Mouse (Mus musculus) heart, embryonic 11.5 days (tissue): ENCODE measurements at regions not wholly inside any gene's neighbourhood (a gene's known extent, or its start where the extent isn't known, plus 50 kb on each side); places are given as distances from the start of the nearest gene placed in this dataset.

Experiments
- ATAC-seq: fragments of 200-750 bp; cut with Nextera tagmentation; replicated peaks from 2 replicates; pipeline ENCODE4 v1.8.0; 2017; ENCODE audit warnings: moderate library complexity; ENCODE audit not compliant: insufficient number of reproducible peaks, low FRiP score, low TSS enrichment
- H3K27ac ChIP-seq: fragments of 300-500 bp; sonication (generic); 2 replicates; pipeline ENCODE4 v1.5.1; 2014; ENCODE audit warnings: mild to moderate bottlenecking, low read depth, low read length
- H3K27me3 ChIP-seq: fragments of 300-500 bp; sonication (generic); 2 replicates; pipeline ENCODE4 v1.6.1; 2014; ENCODE audit warnings: mild to moderate bottlenecking, low read length, mixed read lengths; ENCODE audit not compliant: control insufficient read depth, insufficient read depth
- H3K36me3 ChIP-seq: fragments of 300-500 bp; sonication (generic); 2 replicates; pipeline ENCODE4 v1.6.1; 2014; ENCODE audit warnings: mild to moderate bottlenecking, low read length, moderate library complexity, mixed read lengths; ENCODE audit not compliant: control insufficient read depth, insufficient read depth
- H3K4me1 ChIP-seq: fragments of 300-500 bp; sonication (generic); 2 replicates; pipeline ENCODE4 v1.6.1; 2014; ENCODE audit warnings: low read length; ENCODE audit not compliant: control insufficient read depth, insufficient read depth
- H3K4me2 ChIP-seq: fragments of 300-500 bp; sonication (generic); 2 replicates; pipeline ENCODE4 v1.6.1; 2014; ENCODE audit warnings: mild to moderate bottlenecking, moderate library complexity
- H3K4me3 ChIP-seq: fragments of 300-500 bp; sonication (generic); 2 replicates; pipeline ENCODE4 v1.5.1; 2014; ENCODE audit warnings: low read depth, low read length
- H3K9ac ChIP-seq: fragments of 300-500 bp; sonication (generic); 2 replicates; pipeline ENCODE4 v1.6.1; 2014; ENCODE audit warnings: mild to moderate bottlenecking, low read depth, low read length, moderate library complexity
- H3K9me3 ChIP-seq: fragments of 300-500 bp; sonication (generic); replicated peaks from 2 replicates; pipeline ENCODE4 v1.6.1; 2016; ENCODE audit warnings: low read length; ENCODE audit not compliant: control insufficient read depth
- WGBS: fragments of 180-500 bp; shearing (Covaris S2); extraction: QIAGEN DNeasy Blood & Tissue Kit; methylation state at CpG from one replicate; pipeline ENCODE4 v1.1.7; 2014; ENCODE audit not compliant: insufficient replicate concordance; 5-methylcytosine and 5-hydroxymethylcytosine counted together

DNA sequence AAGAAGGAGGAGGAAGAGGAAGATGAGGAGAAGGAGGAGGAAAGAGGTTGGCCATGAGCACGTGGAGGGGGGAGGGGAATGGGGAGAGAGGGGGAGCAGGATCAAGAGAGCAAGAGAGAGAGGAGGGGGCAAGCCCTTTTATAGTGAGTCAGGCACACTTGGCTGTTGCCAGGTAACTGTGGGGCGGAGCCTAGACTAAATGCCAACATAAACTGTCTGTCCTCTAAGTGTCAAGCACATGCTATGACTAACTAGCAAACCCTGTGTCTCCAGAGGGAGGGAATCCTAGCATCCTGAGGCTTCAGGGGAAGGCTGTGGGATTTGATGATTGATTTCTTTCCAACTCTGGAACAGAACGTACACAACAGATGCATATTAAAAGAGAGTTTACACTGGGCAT, 223.2 kb downstream of the Gadd45g start:
- Histone ChIP-seq H3K36me3 (no peaks in the 10 kb centered on the region), H3K27ac (no peak overlapping the region), H3K4me2 (no peak overlapping the region), H3K4me3 (no peak overlapping the region), H3K27me3 (no peaks in the 10 kb centered on the region), H3K9ac (no peak overlapping the region), H3K4me1 (peaks cover 21% of the 10 kb centered on the region), H3K9me3 (no peaks in the 10 kb centered on the region)
- WGBS: 62% methylated on average over 3 of the region's 3 CpGs
- no peak for ATAC-seq

DNA sequence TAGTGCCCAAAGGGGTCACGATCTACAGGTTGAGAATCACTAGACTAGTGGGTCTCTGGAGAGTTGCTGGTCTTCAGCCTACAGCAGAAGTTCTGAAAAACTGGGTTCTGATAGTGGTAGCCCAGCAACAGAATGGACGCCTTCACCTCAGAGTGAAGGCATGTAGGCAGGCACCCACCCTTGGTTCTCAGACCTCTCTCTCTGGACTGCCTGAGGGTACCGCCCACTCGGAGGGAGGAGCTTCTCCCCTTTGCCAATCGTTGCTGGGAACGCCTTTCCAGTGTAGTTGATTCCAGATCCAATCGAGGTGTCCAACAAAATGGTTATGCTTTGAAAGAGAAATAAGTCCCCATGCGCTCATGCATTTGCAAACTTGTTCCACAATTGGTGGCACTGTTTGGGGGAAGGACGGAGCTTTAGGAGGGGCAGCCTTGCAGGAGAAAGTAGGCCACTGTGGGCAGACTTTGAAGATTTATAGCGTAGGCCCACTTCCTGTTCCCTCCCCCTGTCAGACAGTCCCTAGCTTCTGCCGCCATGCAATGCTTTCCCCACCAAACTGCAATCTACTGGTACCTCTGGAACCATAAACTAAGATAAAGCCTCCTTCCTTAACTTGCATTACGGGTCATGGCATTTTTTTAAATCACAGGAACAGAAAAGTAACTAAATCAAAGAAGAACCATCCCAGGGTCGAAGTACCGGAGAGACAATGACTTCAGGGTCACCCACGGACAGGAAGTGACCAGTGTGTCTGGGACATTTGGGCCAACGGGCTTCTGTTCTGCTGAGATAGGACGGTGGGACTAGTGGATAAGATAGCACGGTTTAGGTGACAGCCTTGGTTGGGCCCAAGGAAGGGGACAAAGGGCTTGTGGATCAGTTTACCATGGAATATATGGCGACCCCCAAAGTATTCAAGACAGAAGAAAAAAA, 224.5 kb downstream of the Gadd45g start:
- 71% methylated on average over 19 of the region's 19 CpGs for WGBS
- peaks cover 21% of the 10 kb centered on the region for H3K4me1 ChIP-seq
- no peaks in the 10 kb centered on the region for H3K36me3 ChIP-seq
- no peak for ATAC-seq
- no peak overlapping the region for H3K4me3 ChIP-seq
- H3K9me3 ChIP-seq: no peaks in the 10 kb centered on the region
- H3K9ac ChIP-seq: no peak overlapping the region
- H3K27me3 ChIP-seq: no peaks in the 10 kb centered on the region
- no peak overlapping the region for H3K4me2 ChIP-seq
- H3K27ac ChIP-seq: no peak overlapping the region

DNA sequence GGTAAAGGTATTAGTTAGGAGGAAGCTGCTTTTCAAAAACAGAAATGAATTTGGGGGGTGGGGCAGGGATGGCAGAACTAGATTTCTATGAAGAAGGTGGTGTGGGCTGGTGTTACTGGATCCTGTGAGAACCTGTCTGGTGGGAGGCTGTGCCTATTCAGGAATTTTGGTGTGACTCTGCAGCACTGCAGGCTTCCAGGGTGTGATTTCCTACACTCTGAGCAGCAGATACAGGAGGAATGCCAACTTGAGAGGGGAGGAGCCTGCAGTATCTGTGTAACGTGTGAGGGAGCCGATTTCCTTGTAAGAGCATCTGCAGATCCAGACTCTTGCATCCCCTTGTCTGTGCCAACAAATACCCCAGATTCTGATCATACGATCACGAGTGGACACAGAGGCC, 231.1 kb downstream of the Gadd45g start:
- no peak overlapping the region for H3K9ac ChIP-seq
- H3K27me3 ChIP-seq: no peaks in the 10 kb centered on the region
- peak overlapping the region; percentile 35; the same call in 1 of the 2 replicates for H3K27ac ChIP-seq
- ATAC-seq: no peak
- H3K4me2 ChIP-seq: no peak overlapping the region
- H3K9me3 ChIP-seq: no peaks in the 10 kb centered on the region
- peaks cover 40% of the 10 kb centered on the region for H3K4me1 ChIP-seq
- H3K4me3 ChIP-seq: no peak overlapping the region
- no peaks in the 10 kb centered on the region for H3K36me3 ChIP-seq
- 28% methylated on average over 4 of the region's 4 CpGs for WGBS

DNA sequence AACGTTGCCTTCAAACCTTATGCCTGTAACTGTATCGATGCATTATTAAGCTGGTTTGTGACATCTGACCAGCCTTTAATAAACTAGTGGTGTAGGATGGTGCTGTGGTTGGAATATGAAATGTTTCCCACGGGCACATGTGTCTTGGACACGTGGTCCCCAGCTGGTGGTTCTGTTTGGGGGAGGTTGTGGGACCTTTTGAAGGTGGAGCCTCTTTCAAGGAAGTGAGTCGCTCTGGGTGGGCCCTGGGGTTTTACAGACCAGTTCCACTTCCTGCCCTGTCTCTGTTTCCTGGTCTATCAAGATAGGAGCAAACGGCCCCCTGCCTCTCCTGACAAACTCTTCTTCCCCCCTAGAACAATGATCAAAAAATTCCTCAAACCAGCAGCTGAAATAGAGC, 232.1 kb downstream of the Gadd45g start:
- peaks cover 40% of the 10 kb centered on the region for H3K4me1 ChIP-seq
- H3K27ac ChIP-seq: peak overlapping the region; percentile 96
- ATAC-seq: no peak
- no peaks in the 10 kb centered on the region for H3K9me3 ChIP-seq
- WGBS: 61% methylated on average over 6 of the region's 6 CpGs
- no peak overlapping the region for H3K9ac ChIP-seq
- no peak overlapping the region for H3K4me3 ChIP-seq
- H3K27me3 ChIP-seq: no peaks in the 10 kb centered on the region
- H3K4me2 ChIP-seq: no peak overlapping the region
- H3K36me3 ChIP-seq: no peaks in the 10 kb centered on the region

DNA sequence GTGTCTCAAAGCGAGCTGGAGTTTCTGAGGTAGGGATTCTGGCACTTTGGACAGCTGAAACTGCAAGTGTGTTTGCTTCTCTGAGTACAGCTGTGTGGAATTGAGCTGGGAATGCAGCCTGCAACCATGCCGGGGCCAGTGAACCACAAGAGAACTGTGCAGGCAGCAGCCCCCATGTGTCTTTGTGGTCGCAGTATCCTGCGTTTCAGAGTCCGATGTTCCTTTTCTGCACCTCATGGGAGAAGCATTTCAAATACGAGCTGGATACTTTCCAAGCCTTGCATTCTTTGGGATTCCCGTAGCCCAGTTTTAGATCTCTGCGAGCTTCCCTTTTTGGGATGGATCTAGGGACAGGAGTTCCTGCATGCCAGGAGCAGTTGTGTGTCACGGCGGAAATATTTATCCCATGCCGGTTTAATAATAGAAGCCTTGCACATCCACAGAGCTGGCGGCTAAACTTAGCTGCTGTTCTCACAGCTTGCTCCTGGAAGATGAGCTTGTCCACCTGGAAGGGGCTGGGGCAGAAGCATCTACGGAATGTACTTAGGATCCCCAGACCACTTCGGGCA, 233.3 kb downstream of the Gadd45g start:
- peaks cover 40% of the 10 kb centered on the region for H3K4me1 ChIP-seq
- no peaks in the 10 kb centered on the region for H3K9me3 ChIP-seq
- H3K4me2 ChIP-seq: peak overlapping the region; percentile 45
- H3K4me3 ChIP-seq: no peak overlapping the region
- peak overlapping the region; percentile 65; the same call in 1 of the 2 replicates for H3K9ac ChIP-seq
- no peaks in the 10 kb centered on the region for H3K27me3 ChIP-seq
- 0 out of 2 replicates have a peak, but pooled peaks have one; percentile 43 for ATAC-seq
- H3K27ac ChIP-seq: peak overlapping the region; percentile 96
- no peaks in the 10 kb centered on the region for H3K36me3 ChIP-seq
- 24% methylated on average over 14 of the region's 14 CpGs for WGBS

DNA sequence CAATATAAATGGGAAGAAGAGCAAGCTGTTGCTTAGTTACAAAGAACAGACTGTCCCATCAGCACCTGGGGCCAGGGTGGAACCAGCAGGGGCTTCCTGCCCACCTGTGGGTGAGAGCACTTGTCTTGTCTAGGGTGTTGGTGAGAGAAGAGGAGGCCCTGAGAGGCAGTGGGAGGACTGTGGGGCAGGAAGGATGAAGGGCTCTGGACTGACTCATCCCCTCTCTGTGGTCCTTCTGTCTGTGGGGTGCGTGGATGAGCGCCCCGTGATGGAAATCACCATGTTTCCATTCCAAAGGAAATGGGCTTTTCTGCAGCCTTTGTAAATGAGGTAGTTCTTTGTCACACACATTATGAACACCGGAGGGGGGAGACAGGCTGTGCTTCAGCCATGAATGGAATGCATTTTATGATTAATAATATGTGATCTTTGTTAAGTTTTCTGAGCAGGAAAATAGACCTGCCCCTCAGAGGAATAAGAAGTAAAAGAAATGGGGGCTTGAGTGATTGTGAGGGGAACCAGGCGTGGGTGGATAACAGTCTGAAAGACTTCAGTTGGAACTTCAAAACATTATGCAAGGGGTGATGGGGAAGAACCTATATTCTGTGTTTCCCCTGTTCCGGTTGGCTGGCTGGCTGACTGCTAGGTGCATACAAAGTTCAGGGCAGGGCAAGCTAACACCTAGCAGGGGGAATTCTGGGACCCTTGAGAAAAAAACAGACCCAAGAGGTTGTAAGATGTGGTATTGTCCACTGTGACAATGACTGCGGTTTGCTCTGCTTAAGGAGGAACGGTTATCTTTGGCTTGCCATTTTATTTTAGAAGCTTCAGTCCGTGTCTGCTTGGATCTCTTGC, 237.3 kb downstream of the Gadd45g start:
- no peak for ATAC-seq
- 81% methylated on average over 9 of the region's 9 CpGs for WGBS

DNA sequence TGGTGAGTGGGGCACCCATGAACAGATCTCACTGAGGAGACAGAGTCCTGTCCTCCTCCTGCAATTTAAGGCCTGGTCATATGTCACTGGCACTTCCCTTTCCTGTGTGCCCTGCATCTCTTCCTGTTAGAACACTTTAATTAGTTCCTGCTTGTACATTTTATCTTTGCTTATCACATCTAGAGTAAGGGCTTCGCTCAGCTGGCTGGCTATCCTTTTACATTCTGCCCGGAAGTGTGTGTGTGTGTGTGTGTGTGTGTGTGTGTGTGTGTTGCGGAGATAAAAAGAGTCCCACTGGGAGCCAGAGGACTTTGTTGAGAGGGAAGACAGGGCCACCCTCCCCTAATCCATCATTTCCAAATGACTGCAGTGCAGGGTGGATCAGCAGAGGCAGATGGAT, 238.6 kb downstream of the Gadd45g start:
- 18% methylated on average over 3 of the region's 3 CpGs for WGBS
- no peak overlapping the region for H3K4me3 ChIP-seq
- H3K36me3 ChIP-seq: no peaks in the 10 kb centered on the region
- no peak overlapping the region for H3K4me2 ChIP-seq
- ATAC-seq: no peak
- H3K9me3 ChIP-seq: no peaks in the 10 kb centered on the region
- H3K27ac ChIP-seq: no peak overlapping the region
- no peak overlapping the region for H3K9ac ChIP-seq
- peaks cover 20% of the 10 kb centered on the region for H3K4me1 ChIP-seq
- no peaks in the 10 kb centered on the region for H3K27me3 ChIP-seq

More for the DNA sequence above, 237.3 kb downstream of the Gadd45g start:
- Histone ChIP-seq H3K27me3 (no peaks in the 10 kb centered on the region), H3K9ac (no peak overlapping the region), H3K4me1 (peaks cover 32% of the 10 kb centered on the region), H3K9me3 (no peaks in the 10 kb centered on the region), H3K4me3 (no peak overlapping the region), H3K36me3 (no peaks in the 10 kb centered on the region), H3K4me2 (no peak overlapping the region), H3K27ac (no peak overlapping the region)

DNA sequence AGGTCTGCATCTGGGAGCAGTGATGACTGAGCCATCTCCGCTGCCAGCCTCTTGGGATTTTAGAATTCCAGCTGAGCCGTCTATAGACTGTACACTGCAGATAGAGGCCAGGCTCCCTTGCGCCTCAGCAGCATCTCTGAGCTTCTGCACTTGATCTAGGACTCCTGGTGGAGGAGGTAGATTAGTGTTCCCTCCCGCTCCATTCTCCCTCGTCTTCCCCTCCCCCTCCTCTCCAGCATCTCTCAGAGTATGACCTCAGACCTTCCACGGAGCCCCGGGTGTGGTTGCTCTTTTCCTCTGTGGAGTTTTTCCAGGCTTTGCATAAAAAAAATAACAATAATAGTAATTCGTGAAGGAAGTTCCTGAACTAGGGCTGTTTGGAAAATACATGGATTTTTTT, 241.8 kb downstream of the Gadd45g start:
- Histone ChIP-seq H3K9me3 (no peaks in the 10 kb centered on the region), H3K4me1 (peaks cover 14% of the 10 kb centered on the region; the same call in 1 of the 2 replicates), H3K27ac (no peak overlapping the region), H3K4me3 (no peak overlapping the region), H3K9ac (no peak overlapping the region), H3K36me3 (no peaks in the 10 kb centered on the region), H3K27me3 (no peaks in the 10 kb centered on the region), H3K4me2 (no peak overlapping the region)
- ATAC-seq: no peak; the same call in 1 of the 2 replicates
- 19% methylated on average over 8 of the region's 8 CpGs for WGBS
